Mouse (Mus musculus): Measurements from ENCODE around the gene Prps2.

- no peak for TF ChIP-seq CTCF (IDR thresholded peaks at IDR 0.05; ENCODE audit: control insufficient read depth, insufficient read depth, insufficient read length)
- TF ChIP-seq MYOD1 (IDR thresholded peaks at IDR 0.05; ENCODE audit: control insufficient read depth, insufficient read length, low read depth) = no peak
- TF ChIP-seq FOSL1 (IDR thresholded peaks at IDR 0.05; ENCODE audit: insufficient read depth, low read length, poor library complexity, severe bottlenecking) = no peak
- TF ChIP-seq CEBPB (IDR thresholded peaks at IDR 0.05; ENCODE audit: low read depth) = no peak
- TF ChIP-seq USF1 (IDR thresholded peaks at IDR 0.05; ENCODE audit: low read depth) = no peak
- TF ChIP-seq MAX (IDR thresholded peaks at IDR 0.05) = peak; percentile 20
- TF ChIP-seq MYOG (IDR thresholded peaks at IDR 0.05; ENCODE audit: control insufficient read depth, extremely low read depth, insufficient read length) = no peak
These were observed 934 bp downstream of the Prps2 start for GRCm38 (mm10) chrX:167381583-167382046.
